Mouse (Mus musculus): ENCODE results near the gene Rnh1. TPM values are rescaled to one million over a fixed set of nuclear protein-coding genes. Genes with fewer than 3 reads are reported as not detected.
A peak's percentile ranks its signal among the peaks of the same experiment; 100 is the strongest.

Gene Rnh1
- polyA plus RNA-seq (2015; fragmentation: Nextera tagmentation; extraction: Ambion mirVana), result 71.2 and 72.2 TPM in 2 replicates

- DNase-seq (ENCODE audit: low spot score), result peak; percentile 95
Measured at GRCm38 (mm10) chr7:141172116-141173006, at the start of gene Rnh1. TSS of gene Rnh1 (minus strand) at chr7:141172857.

- DNase-seq (ENCODE audit: low spot score), result no peak
Measured at GRCm38 (mm10) chr7:141222126-141222467, 49.4 kb upstream of the Rnh1 start.

- DNase-seq (ENCODE audit: low spot score), result peak; percentile 96
Measured at GRCm38 (mm10) chr7:141221249-141222125, 48.8 kb upstream of the Rnh1 start.

- no peak for DNase-seq (ENCODE audit: low spot score)
Measured at GRCm38 (mm10) chr7:141220377-141220776, 47.7 kb upstream of the Rnh1 start.

- DNase-seq (ENCODE audit: low spot score), result no peak
Measured at GRCm38 (mm10) chr7:141219558-141220099, 47.0 kb upstream of the Rnh1 start.

GRCm38 (mm10) chr7:141218557-141219133, 46.0 kb upstream of the Rnh1 start:
- no peak for DNase-seq (ENCODE audit: low spot score)

GRCm38 (mm10) chr7:141218141-141218540, 45.5 kb upstream of the Rnh1 start:
- no peak for DNase-seq (ENCODE audit: low spot score)

GRCm38 (mm10) chr7:141217343-141218013, 44.8 kb upstream of the Rnh1 start:
- no peak for DNase-seq (ENCODE audit: low spot score)

GRCm38 (mm10) chr7:141216894-141217293, 44.2 kb upstream of the Rnh1 start:
- no peak for DNase-seq (ENCODE audit: low spot score)

GRCm38 (mm10) chr7:141215880-141216733, 43.5 kb upstream of the Rnh1 start:
- no peak for DNase-seq (ENCODE audit: low spot score)

GRCm38 (mm10) chr7:141215101-141215879, 42.6 kb upstream of the Rnh1 start, which contains the start of gene Rassf7:
TSS of gene Rassf7 (plus strand) at chr7:141215860.
- DNase-seq (ENCODE audit: low spot score), result peak; percentile 96

GRCm38 (mm10) chr7:141214310-141214709, 41.7 kb upstream of the Rnh1 start:
- no peak for DNase-seq (ENCODE audit: low spot score)

- DNase-seq (ENCODE audit: low spot score), result no peak
Measured at GRCm38 (mm10) chr7:141213605-141214235, 41.1 kb upstream of the Rnh1 start, which contains the start of gene Lmntd2. TSS of gene Lmntd2 (minus strand) at chr7:141214080.

- no peak for DNase-seq (ENCODE audit: low spot score)
Measured at GRCm38 (mm10) chr7:141213133-141213532, 40.5 kb upstream of the Rnh1 start.

- DNase-seq (ENCODE audit: low spot score), result no peak
Measured at GRCm38 (mm10) chr7:141210606-141211131, 38.0 kb upstream of the Rnh1 start.

- no peak for DNase-seq (ENCODE audit: low spot score)
Measured at GRCm38 (mm10) chr7:141210137-141210536, 37.5 kb upstream of the Rnh1 start.

GRCm38 (mm10) chr7:141209526-141209925, 36.9 kb upstream of the Rnh1 start:
- no peak for DNase-seq (ENCODE audit: low spot score)

All from thymus, postnatal 0 days (tissue).